Mouse (Mus musculus): ENCODE measurements around the gene Slc15a3.

GRCm38 (mm10) chr19:10844206-10844605, 4.7 kb downstream of the Slc15a3 start:
- TF ChIP-seq POLR2A (IDR thresholded peaks at IDR 0.05; ENCODE audit: control insufficient read depth in 1 of 2, insufficient read depth in 1 of 2, low read depth in 1 of 2, low read length in 2 of 2, poor library complexity in 1 of 2) = no peak
- TF ChIP-seq GATA1 (IDR thresholded peaks at IDR 0.05; ENCODE audit: low read depth, low read length) = no peak
- TF ChIP-seq CTCF (IDR thresholded peaks at IDR 0.05 in 2 of 3, conservative IDR thresholded peaks at IDR 0.05 in 1 of 3; ENCODE audit: control insufficient read depth in 1 of 3, insufficient read depth in 1 of 3, low read depth in 2 of 3, low read length in 3 of 3, poor library complexity in 1 of 3, severe bottlenecking in 1 of 3) = no peak
- no peak for TF ChIP-seq SMC3 (IDR thresholded peaks at IDR 0.05; ENCODE audit: low read depth, low read length)
- no peak for TF ChIP-seq E2F4 (IDR thresholded peaks at IDR 0.05; ENCODE audit: borderline replicate concordance, low read depth, low read length)
- TF ChIP-seq MEF2A (IDR thresholded peaks at IDR 0.05; ENCODE audit: extremely low read depth, insufficient replicate concordance, low read depth, low read length, poor library complexity, severe bottlenecking) = no peak
- no peak for TF ChIP-seq GABPA (IDR thresholded peaks at IDR 0.05; ENCODE audit: low read depth, low read length)
- TF ChIP-seq USF2 (IDR thresholded peaks at IDR 0.05; ENCODE audit: borderline replicate concordance in 1 of 2, insufficient read depth in 1 of 2, low read depth in 1 of 2, low read length in 2 of 2) = no peak
- no peak for TF ChIP-seq MYB (IDR thresholded peaks at IDR 0.05; ENCODE audit: low read depth, low read length)
